Mouse (Mus musculus) monocyte, adult 5-6 weeks (primary cell): ENCODE results near the gene Gm732. TPM values are rescaled to one million over a fixed set of nuclear protein-coding genes. Genes with fewer than 3 reads are reported as not detected.

ENCODE experiments used
- ATAC-seq: fragments of 153-309, 156-312 bp; replicated peaks from 2 replicates; pipeline ENCODE4 v1.8.0; 2017; ENCODE audit warnings: mild to moderate bottlenecking; ENCODE audit not compliant: low TSS enrichment, insufficient number of reproducible peaks, severe bottlenecking, poor library complexity, low FRiP score
- total RNA-seq: library from RNA; stranded (forward); fragments of 200-1000, 200-491, 200-594 nt; gene quantifications from 3 replicates; pipeline ENCODE4 v1.2.3, GENCODE M21; 2017

Gm732 gene
- not detected in 3 replicates for total RNA-seq

DNA sequence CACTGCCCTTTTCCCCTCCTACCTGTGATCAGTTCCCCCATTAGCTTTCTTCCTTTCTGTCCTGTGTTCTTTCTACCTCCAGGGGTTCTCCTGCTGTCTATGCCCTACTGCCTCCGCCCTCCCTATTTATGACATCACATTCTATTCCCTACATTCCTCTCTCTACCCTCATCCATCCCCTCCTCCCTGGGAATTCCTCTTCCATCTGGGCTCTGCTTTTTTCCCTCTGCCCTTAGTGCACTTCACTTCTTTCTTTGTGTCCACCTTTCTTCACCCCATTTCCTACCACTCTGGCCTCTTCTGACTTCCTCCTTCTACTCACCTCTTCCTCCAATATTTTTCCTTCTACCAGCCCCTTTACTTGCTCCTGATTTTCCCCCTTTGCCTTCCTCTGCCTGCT, at the start of gene Gm732:
Gene Gm732, minus strand, starts transcription at position 101 of the 400 bp plus-strand sequence.
- no peak for ATAC-seq

Other genes with a start within 250 kb of the Gm732 start
- not detected in 3 replicates for gene Tent5d, start 155.9 kb downstream of the Gm732 start, total RNA-seq
- gene 2610002M06Rik, start 132.1 kb downstream of the Gm732 start, total RNA-seq, result 4.3 to 11.7 TPM (median 10.8 TPM) in 3 replicates